Mouse (Mus musculus) stomach, postnatal 0 days (tissue): ENCODE data around the gene Ncoa3.

Source experiments
- CTCF ChIP-seq: IDR thresholded peaks from 2 replicates; pipeline ENCODE4 v1.5.1; 2016; ENCODE audit warnings: antibody characterized with exemption, low read depth, mild to moderate bottlenecking, moderate library complexity
- EP300 ChIP-seq: optimal IDR thresholded peaks from 2 replicates; pipeline ENCODE3; 2016; ENCODE audit warnings: antibody characterized with exemption

DNA sequence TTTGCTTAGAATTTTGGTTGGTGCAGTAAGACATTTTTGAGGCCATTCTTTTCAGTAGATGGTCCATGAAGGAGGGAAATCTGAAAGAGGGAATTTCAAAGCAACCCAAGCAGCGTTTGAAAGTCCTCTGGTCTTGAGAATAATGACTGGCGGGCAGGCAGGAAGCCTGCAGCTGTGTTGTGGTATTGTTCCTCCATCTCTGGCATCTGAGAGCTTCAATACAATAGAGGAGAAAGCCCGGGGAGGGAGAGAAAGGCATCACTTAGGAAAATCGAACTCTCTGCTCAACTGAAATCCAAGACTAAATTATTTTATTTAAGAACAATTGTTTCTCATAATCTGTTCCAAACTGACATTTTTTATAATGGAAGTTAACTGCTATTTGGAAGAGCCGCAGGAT is 8.3 kb downstream of the Ncoa3 start:
- TF ChIP-seq CTCF (no peak), EP300 (no peak)
